Mouse (Mus musculus) testis, adult 2 months (tissue): ENCODE results near the gene Nubpl. TPM values are rescaled to one million over a fixed set of nuclear protein-coding genes. Genes with fewer than 3 reads are reported as not detected.

Experiments
- H3K27ac ChIP-seq: fragments of 200-500 bp; 2 replicates; pipeline ENCODE4 v1.5.1; 2012; ENCODE audit warnings: low read depth, low read length; ENCODE audit not compliant: control insufficient read depth, insufficient read depth
- H3K27me3 ChIP-seq: fragments of 200-500 bp; 2 replicates; pipeline ENCODE4 v1.6.1; 2012; ENCODE audit warnings: mild to moderate bottlenecking, low read length, moderate library complexity; ENCODE audit not compliant: control insufficient read depth, insufficient read depth
- H3K36me3 ChIP-seq: fragments of 200-500 bp; 2 replicates; pipeline ENCODE4 v1.6.1; 2012; ENCODE audit warnings: mild to moderate bottlenecking, low read length; ENCODE audit not compliant: control insufficient read depth, insufficient read depth
- H3K4me1 ChIP-seq: fragments of 200-500 bp; 2 replicates; pipeline ENCODE4 v1.6.1; 2012; ENCODE audit warnings: low read length; ENCODE audit not compliant: control insufficient read depth, insufficient read depth
- H3K4me3 ChIP-seq: fragments of 200-500 bp; 2 replicates; pipeline ENCODE4 v1.5.1; 2012; ENCODE audit warnings: low read depth, mild to moderate bottlenecking, low read length, moderate library complexity, mixed read lengths; ENCODE audit not compliant: control insufficient read depth
- CTCF ChIP-seq: fragments of 200-500 bp; IDR thresholded peaks from 2 replicates; pipeline ENCODE4 v1.5.1; 2012; ENCODE audit warnings: low read depth, mild to moderate bottlenecking, inconsistent platforms, low read length, moderate library complexity; ENCODE audit not compliant: control insufficient read depth, insufficient read depth, insufficient replicate concordance
- POLR2A ChIP-seq: fragments of 200-500 bp; IDR thresholded peaks from 2 replicates; pipeline ENCODE4 v1.6.1; 2012; ENCODE audit warnings: low read depth, mild to moderate bottlenecking, inconsistent platforms, low read length, moderate library complexity; ENCODE audit not compliant: control insufficient read depth
- polyA plus RNA-seq: library from polyadenylated mRNA; depleted of rRNA; stranded (reverse); fragments of >200 nt; gene quantifications from 2 replicates; pipeline ENCODE4 v1.2.3, GENCODE M21; 2012

The Nubpl gene
- polyA plus RNA-seq, 1 experiment: 6.0 TPM

DNA sequence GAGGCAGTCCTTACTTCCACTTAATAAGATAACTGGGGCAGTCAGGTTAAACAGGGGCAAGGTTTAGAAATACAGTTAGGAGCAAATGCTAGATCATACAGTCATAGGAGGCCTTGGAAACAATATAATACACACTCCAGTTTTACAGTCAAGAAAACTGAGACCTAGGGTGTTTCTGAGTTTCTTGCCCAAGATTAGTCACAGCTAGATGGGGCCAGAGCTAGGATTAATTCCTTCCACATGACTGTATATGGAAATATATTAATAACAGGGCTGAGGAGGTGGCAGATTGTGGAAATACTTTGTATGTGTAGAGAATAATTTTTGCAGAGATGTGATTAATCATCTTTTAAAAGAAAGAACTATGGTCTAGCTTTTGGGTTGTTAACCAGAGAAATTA, 186.9 kb downstream of the Nubpl start:
- Histone ChIP-seq H3K4me3 (no peak overlapping the region), H3K4me1 (no peaks in the 10 kb centered on the region; the same call in 1 of the 2 replicates), H3K36me3 (no peaks in the 10 kb centered on the region), H3K27ac (no peak overlapping the region), H3K27me3 (no peaks in the 10 kb centered on the region)
- TF ChIP-seq CTCF (no peak), POLR2A (no peak)

DNA sequence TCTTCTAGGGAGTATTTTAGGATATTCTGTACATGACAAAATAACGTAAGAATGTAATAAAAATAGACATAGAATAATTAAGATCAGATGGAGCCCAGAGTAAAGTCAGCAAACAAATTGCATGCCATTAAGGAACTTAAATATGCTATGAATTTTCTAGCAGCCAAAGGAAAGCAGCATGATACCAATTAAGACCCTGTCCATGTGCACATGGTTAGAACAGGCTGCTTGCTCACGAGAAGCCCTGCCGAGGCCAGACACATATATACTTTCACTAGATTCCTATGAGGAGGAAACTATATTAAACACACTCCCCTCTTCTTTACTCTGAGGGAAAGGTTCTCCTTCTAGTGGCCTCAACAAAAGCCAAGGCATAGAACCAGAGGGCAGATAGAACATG, 189.3 kb downstream of the Nubpl start:
- Histone ChIP-seq H3K4me3 (no peak overlapping the region), H3K4me1 (no peaks in the 10 kb centered on the region; the same call in 1 of the 2 replicates), H3K27me3 (no peaks in the 10 kb centered on the region), H3K36me3 (no peaks in the 10 kb centered on the region), H3K27ac (no peak overlapping the region)
- TF ChIP-seq CTCF (no peak), POLR2A (no peak)

DNA sequence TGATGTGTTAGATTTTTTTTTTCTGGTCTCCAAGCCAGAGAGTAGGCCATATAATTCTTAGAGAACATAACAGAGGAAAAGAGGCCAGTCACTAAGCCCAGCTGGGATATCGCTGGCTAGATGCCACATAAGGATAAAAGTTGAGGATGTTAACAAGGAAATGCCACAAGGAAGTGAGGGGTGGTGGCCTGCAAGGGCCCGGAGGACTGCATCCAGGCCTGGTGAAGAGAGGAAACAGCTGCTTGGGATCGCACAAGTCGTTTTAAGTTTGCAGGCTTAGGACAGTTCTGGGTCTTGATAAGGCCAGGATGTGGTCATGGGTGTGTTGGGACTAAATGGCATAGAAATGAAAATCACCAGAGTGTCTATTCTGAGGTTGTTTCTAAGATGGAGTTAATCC, 191.0 kb downstream of the Nubpl start:
- Histone ChIP-seq H3K27ac (no peak overlapping the region), H3K27me3 (no peaks in the 10 kb centered on the region), H3K36me3 (no peaks in the 10 kb centered on the region), H3K4me1 (no peaks in the 10 kb centered on the region; the same call in 1 of the 2 replicates), H3K4me3 (peak overlapping the region; percentile 30)
- TF ChIP-seq POLR2A: no peak
- no peak for TF ChIP-seq CTCF

- Histone ChIP-seq H3K36me3 (no peaks in the 10 kb centered on the region), H3K27me3 (no peaks in the 10 kb centered on the region), H3K4me1 (no peaks in the 10 kb centered on the region; the same call in 1 of the 2 replicates), H3K4me3 (peak overlapping the region; percentile 30), H3K27ac (no peak overlapping the region)
- TF ChIP-seq POLR2A (no peak), CTCF (no peak)
These were observed 191.5 kb downstream of the Nubpl start for GRCm38 (mm10) chr12:52288941-52289567.

- H3K4me3 ChIP-seq: no peak overlapping the region
- no peak overlapping the region for H3K27ac ChIP-seq
- no peak for TF ChIP-seq POLR2A
- no peak for TF ChIP-seq CTCF
- H3K36me3 ChIP-seq: no peaks in the 10 kb centered on the region
- no peaks in the 10 kb centered on the region for H3K27me3 ChIP-seq
- H3K4me1 ChIP-seq: no peaks in the 10 kb centered on the region; the same call in 1 of the 2 replicates
These were observed 192.1 kb downstream of the Nubpl start for GRCm38 (mm10) chr12:52289594-52289993.

GRCm38 (mm10) chr12:52293931-52294330, 196.4 kb downstream of the Nubpl start:
- no peak for TF ChIP-seq POLR2A
- no peak for TF ChIP-seq CTCF
- no peak overlapping the region for H3K4me3 ChIP-seq

DNA sequence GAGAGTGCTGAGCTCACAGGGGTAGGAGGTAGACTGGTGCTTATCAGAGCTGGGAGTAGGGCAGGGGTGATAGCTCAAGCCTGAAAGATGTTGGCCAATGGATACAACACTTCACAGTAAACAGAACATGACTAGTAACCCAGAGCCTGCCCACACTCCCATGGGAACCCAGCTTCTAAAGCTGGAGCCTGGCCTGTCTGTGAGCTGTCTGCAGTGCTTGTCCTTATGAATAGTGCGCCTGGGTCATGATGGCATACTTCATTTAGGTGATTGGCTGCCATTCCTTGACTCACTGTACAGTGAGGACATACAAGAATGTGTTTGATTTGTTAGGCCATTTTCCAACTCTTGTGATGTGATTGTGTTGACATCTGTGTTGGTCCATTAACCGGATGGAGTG, 200.5 kb downstream of the Nubpl start:
- TF ChIP-seq CTCF (no peak), POLR2A (no peak)
- no peak overlapping the region for H3K27ac ChIP-seq
- H3K27me3 ChIP-seq: no peaks in the 10 kb centered on the region
- H3K36me3 ChIP-seq: no peaks in the 10 kb centered on the region
- H3K4me3 ChIP-seq: no peak overlapping the region
- H3K4me1 ChIP-seq: no peaks in the 10 kb centered on the region

More at GRCm38 (mm10) chr12:52293931-52294330, 196.4 kb downstream of the Nubpl start:
- Histone ChIP-seq H3K36me3 (no peaks in the 10 kb centered on the region), H3K4me1 (no peaks in the 10 kb centered on the region; the same call in 1 of the 2 replicates), H3K27ac (no peak overlapping the region), H3K27me3 (no peaks in the 10 kb centered on the region)
